Mouse (Mus musculus) cerebellum, adult 2 months (tissue): ENCODE measurements at regions not wholly inside any gene's neighbourhood (a gene's known extent, or its start where the extent isn't known, plus 50 kb on each side); places are given as distances from the start of the nearest gene placed in this dataset.

Experiments
- CTCF ChIP-seq: fragments of 200-500 bp; IDR thresholded peaks from 2 replicates; pipeline ENCODE4 v1.5.1; 2011; ENCODE audit warnings: low read depth, mild to moderate bottlenecking, control low read depth, low read length, moderate library complexity, borderline replicate concordance; ENCODE audit not compliant: insufficient read depth
- POLR2A ChIP-seq: fragments of 200-500 bp; IDR thresholded peaks from 2 replicates; pipeline ENCODE4 v1.6.1; 2011; ENCODE audit warnings: low read length, control low read depth, borderline replicate concordance; ENCODE audit not compliant: insufficient read depth

DNA sequence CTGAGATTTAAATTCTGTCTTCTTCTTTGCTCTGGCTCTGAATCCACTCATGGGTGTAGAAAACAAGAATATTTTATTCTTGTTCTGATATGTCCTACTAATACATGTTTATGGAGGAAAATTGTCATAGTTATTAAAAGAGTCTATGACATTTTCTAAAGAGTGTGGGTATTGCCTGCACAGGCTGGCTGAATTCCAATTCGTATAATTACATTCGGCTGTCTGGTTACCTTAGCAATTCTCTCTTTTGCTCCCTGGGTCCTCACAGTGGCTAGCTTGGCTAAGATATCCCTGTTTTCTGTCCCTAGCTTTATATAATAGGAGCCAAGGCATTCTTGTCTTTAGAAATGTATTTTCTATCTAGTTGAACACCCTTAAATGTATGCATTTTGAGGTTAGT lies 218.5 kb upstream of the Dnajc19 start:
- no peak for TF ChIP-seq POLR2A
- TF ChIP-seq CTCF = no peak
